Mouse (Mus musculus): ENCODE results near the gene Igdcc4. TPM values are rescaled to one million over a fixed set of nuclear protein-coding genes. Genes with fewer than 3 reads are reported as not detected.

Gene Igdcc4
- polyA plus RNA-seq, 1 experiment: not detected

DNA sequence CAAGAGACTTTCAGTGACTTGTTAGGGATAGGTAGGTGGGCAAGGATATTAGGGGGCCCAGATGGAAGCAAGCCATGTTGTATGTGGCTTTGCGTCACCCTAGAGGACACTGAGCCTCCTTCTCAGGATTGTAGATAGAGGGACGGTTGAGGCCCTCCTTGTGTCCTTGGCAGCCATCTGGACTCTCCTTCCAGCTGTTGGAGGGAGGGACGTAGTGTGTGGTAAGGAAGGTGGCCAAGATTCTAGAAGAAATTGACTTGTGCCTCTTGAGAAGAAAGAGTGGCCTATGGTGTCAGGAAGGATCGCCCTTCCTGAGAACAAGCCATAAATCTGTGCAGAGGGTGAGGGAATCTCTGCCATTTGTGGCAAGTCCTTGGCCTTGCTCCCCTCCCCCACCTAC lies 5.5 kb downstream of the Igdcc4 start:
- H3K27me3 ChIP-seq (ENCODE audit: control insufficient read depth): peaks cover 81% of the 10 kb centered on the region
- peaks cover 3% of the 10 kb centered on the region for H3K4me1 ChIP-seq (ENCODE audit: control insufficient read depth)
- peaks cover 3% of the 10 kb centered on the region; the same call in 1 of the 2 replicates for H3K9me3 ChIP-seq (ENCODE audit: control insufficient read depth, low read length)
- H3K36me3 ChIP-seq (ENCODE audit: control insufficient read depth): no peaks in the 10 kb centered on the region
- no peak overlapping the region for H3K4me3 ChIP-seq (replicated peaks)
- TF ChIP-seq GATA1 (IDR thresholded peaks at IDR 0.05; ENCODE audit: low read length) (no peak), TAL1 (IDR thresholded peaks at IDR 0.05; ENCODE audit: low read length) (no peak)

DNA sequence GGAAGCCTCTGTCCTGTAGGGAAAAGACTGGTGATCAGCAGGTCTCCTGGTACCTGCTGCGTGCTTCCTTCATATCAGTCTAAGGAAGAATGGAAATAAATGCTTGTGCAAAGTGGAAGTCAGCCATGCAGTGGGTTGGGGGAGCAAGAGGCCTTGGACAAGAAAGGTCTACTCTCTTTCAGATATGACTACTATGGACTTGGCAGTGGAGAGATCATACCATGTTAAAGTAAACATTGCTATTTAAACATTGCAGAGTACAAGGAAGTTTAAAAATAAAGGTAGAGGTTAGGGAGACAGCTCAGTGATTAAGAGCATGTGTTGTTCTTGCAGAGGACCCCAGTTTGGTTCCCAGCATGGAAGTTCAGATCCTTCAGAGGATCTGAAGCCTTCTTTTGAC lies 6.6 kb downstream of the Igdcc4 start:
- TF ChIP-seq TAL1 (IDR thresholded peaks at IDR 0.05; ENCODE audit: low read length) (no peak), GATA1 (IDR thresholded peaks at IDR 0.05; ENCODE audit: low read length) (no peak)
- H3K27me3 ChIP-seq (ENCODE audit: control insufficient read depth): peaks cover 70% of the 10 kb centered on the region
- no peaks in the 10 kb centered on the region for H3K9me3 ChIP-seq (ENCODE audit: control insufficient read depth, low read length)
- H3K4me3 ChIP-seq (replicated peaks): no peak overlapping the region
- H3K4me1 ChIP-seq (ENCODE audit: control insufficient read depth): no peaks in the 10 kb centered on the region
- H3K36me3 ChIP-seq (ENCODE audit: control insufficient read depth): no peaks in the 10 kb centered on the region

DNA sequence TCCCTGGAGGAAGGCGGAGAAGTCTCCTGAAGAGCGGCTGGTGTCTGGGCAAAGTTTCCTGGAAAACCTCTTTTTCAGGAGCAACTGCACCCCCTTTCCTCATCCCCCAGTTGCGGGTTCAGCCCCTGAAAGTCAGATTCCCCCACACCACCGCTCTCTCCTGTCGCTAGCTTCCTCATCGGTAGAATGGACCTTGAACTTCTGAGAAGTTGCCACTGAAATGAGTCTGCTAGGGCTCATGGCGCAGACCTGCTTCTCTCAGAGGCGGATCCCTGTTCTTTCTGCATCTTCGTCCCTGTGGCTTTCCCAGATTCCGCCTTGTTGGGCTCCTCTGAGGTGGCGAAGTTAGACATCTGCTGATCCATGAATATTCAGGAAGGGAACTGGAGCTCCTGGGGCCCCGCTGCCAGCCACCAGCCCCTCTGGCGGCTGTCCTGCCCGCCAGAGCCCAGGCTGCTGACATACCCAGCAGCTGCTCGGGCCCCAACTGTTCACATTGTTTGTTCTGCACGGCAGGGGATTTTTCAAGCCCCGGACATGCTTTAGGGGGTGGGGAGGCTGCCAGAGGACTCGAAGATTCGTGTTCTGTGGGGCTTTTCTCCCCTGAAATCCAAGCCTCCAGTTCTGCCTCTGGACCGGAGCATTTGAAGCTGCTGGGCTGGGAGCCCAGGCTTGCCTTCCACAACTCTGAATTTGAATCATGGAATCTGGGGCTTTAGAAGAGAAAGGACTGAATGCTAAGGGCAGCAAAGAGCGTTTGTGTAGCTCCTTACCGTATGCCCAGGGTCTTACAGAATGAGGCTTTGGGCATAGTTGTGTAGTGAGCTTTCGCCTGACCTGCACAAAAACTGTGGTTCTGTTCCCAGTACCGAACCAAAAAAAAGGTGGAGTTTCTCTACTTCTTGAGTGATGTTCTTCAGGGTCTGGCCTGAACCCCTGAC lies 8.1 kb downstream of the Igdcc4 start:
- no peaks in the 10 kb centered on the region for H3K4me1 ChIP-seq (ENCODE audit: control insufficient read depth)
- peaks cover 62% of the 10 kb centered on the region for H3K27me3 ChIP-seq (ENCODE audit: control insufficient read depth)
- H3K36me3 ChIP-seq (ENCODE audit: control insufficient read depth): no peaks in the 10 kb centered on the region; the same call in 1 of the 2 replicates
- H3K9me3 ChIP-seq (ENCODE audit: control insufficient read depth, low read length): no peaks in the 10 kb centered on the region
- TF ChIP-seq TAL1 (IDR thresholded peaks at IDR 0.05; ENCODE audit: low read length) (no peak), GATA1 (IDR thresholded peaks at IDR 0.05; ENCODE audit: low read length) (no peak)
- H3K4me3 ChIP-seq (replicated peaks): no peak overlapping the region

DNA sequence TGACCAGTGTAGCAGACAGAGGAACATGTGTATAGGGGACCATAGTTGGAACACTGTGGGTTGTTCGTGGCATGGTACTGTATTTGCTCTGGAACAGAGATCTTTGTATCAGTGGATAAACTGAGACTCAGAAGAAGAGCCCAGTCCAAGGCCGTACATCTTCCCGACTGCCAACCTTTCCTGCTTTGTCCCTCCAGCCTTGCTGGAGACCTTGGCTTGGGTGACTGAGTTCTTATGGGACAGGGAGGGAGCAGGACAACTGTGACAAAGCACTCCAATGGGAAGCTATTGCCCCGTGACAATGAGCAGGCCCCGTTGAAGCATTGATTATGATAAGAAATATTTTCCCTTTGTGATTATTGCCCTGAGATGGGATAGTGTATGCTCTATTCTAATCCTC lies 10.4 kb downstream of the Igdcc4 start:
- Histone ChIP-seq H3K4me3 (replicated peaks) (no peak overlapping the region), H3K4me1 (ENCODE audit: control insufficient read depth) (no peaks in the 10 kb centered on the region; the same call in 1 of the 2 replicates), H3K36me3 (ENCODE audit: control insufficient read depth) (no peaks in the 10 kb centered on the region; the same call in 1 of the 2 replicates), H3K9me3 (ENCODE audit: control insufficient read depth, low read length) (no peaks in the 10 kb centered on the region), H3K27me3 (ENCODE audit: control insufficient read depth) (peaks cover 50% of the 10 kb centered on the region)
- TF ChIP-seq TAL1 (IDR thresholded peaks at IDR 0.05; ENCODE audit: low read length): no peak
- no peak for TF ChIP-seq GATA1 (IDR thresholded peaks at IDR 0.05; ENCODE audit: low read length)

DNA sequence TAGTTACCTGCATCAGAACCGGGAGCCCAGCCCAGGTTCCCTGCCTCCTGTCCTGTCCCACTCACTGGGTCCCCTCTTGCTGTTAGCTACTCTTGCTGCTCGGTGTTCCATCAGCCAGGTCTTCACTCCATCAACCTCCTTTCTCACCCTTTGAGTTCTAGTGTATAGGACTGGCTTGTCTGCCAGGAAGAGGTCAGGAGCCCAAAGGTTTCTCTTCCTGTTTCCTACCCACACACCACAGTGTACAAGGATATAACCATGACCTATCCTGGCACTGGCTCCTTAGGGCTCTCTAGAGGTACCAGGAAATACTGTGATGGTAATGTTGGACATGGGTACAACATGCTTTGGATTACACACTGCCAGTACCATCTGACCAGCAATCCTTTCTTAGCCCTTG lies 12.4 kb downstream of the Igdcc4 start:
- no peak overlapping the region for H3K4me3 ChIP-seq (replicated peaks)
- peaks cover 4% of the 10 kb centered on the region for H3K4me1 ChIP-seq (ENCODE audit: control insufficient read depth)
- no peaks in the 10 kb centered on the region for H3K9me3 ChIP-seq (ENCODE audit: control insufficient read depth, low read length)
- H3K27me3 ChIP-seq (ENCODE audit: control insufficient read depth): peaks cover 37% of the 10 kb centered on the region
- no peak for TF ChIP-seq GATA1 (IDR thresholded peaks at IDR 0.05; ENCODE audit: low read length)
- no peak for TF ChIP-seq TAL1 (IDR thresholded peaks at IDR 0.05; ENCODE audit: low read length)
- peaks cover 3% of the 10 kb centered on the region; the same call in 1 of the 2 replicates for H3K36me3 ChIP-seq (ENCODE audit: control insufficient read depth)

DNA sequence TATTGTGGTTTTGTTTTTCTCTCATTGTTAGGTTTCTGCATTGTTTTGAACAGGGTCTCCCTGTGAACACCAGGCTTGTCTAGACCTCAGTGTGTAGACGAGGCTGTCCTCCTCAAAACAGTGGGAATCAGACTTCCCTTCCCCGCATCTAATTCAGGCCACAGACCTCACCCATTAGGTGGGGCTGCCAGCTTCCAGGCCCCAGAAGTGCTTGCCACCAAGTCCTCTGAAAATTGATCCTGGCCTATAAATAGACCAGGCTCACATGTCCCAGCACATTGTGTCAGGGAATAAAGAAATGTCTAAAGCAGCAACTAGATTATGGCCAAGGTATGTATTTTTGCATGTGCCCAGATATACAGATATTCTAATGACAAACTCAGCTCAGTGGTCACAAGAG lies 14.6 kb downstream of the Igdcc4 start:
- H3K36me3 ChIP-seq (ENCODE audit: control insufficient read depth): peaks cover 3% of the 10 kb centered on the region; the same call in 1 of the 2 replicates
- H3K27me3 ChIP-seq (ENCODE audit: control insufficient read depth): peaks cover 22% of the 10 kb centered on the region
- H3K4me3 ChIP-seq (replicated peaks): no peak overlapping the region
- no peak for TF ChIP-seq TAL1 (IDR thresholded peaks at IDR 0.05; ENCODE audit: low read length)
- no peak for TF ChIP-seq GATA1 (IDR thresholded peaks at IDR 0.05; ENCODE audit: low read length)
- H3K4me1 ChIP-seq (ENCODE audit: control insufficient read depth): peaks cover 4% of the 10 kb centered on the region
- H3K9me3 ChIP-seq (ENCODE audit: control insufficient read depth, low read length): no peaks in the 10 kb centered on the region

DNA sequence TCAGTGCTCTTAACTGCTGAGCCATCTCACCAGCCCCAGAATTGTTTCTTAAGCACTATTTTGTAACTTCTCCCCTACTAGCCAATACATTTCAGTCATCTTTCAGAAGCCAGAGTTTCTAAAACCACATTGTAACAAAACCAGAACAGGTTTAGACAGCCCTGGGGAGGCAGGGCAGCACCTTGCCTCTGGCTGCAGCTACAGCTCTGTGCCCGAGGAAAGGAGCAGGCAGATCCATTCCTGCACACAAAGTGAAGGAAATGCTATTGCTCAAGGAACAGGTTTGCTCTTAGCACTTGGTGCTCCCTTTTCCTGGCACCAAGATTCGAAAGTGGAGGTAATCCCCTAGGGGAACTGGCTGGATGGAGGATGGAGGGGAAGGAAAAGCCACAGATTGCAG lies 16.2 kb downstream of the Igdcc4 start:
- peaks cover 4% of the 10 kb centered on the region for H3K4me1 ChIP-seq (ENCODE audit: control insufficient read depth)
- no peaks in the 10 kb centered on the region for H3K9me3 ChIP-seq (ENCODE audit: control insufficient read depth, low read length)
- TF ChIP-seq TAL1 (IDR thresholded peaks at IDR 0.05; ENCODE audit: low read length) (no peak), GATA1 (IDR thresholded peaks at IDR 0.05; ENCODE audit: low read length) (no peak)
- peaks cover 3% of the 10 kb centered on the region; the same call in 1 of the 2 replicates for H3K36me3 ChIP-seq (ENCODE audit: control insufficient read depth)
- peaks cover 29% of the 10 kb centered on the region for H3K27me3 ChIP-seq (ENCODE audit: control insufficient read depth)
- no peak overlapping the region for H3K4me3 ChIP-seq (replicated peaks)

DNA sequence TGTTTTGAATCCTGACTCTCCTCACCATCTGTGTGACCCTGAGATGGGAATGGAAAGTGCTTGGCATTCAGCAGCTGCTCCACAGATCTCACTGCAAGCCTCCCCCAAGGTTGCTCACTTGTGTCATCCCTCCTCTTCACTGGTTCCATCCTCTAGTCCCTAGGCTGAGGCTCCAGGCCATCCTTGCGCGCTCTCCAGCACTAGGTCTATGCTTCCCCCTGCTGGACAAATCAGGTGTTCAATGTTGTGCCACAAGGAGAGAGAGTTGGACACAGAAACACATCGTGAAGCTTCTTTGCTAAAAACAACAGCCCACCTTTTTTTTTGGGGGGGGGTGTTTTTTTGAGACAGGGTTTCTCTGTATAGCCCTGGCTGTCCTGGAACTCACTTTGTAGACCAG lies 19.6 kb downstream of the Igdcc4 start:
- peaks cover 5% of the 10 kb centered on the region; the same call in 1 of the 2 replicates for H3K36me3 ChIP-seq (ENCODE audit: control insufficient read depth)
- H3K9me3 ChIP-seq (ENCODE audit: control insufficient read depth, low read length): no peaks in the 10 kb centered on the region
- H3K4me1 ChIP-seq (ENCODE audit: control insufficient read depth): peaks cover 9% of the 10 kb centered on the region
- H3K27me3 ChIP-seq (ENCODE audit: control insufficient read depth): peaks cover 50% of the 10 kb centered on the region
- no peak overlapping the region for H3K4me3 ChIP-seq (replicated peaks)
- TF ChIP-seq GATA1 (IDR thresholded peaks at IDR 0.05; ENCODE audit: low read length): no peak
- no peak for TF ChIP-seq TAL1 (IDR thresholded peaks at IDR 0.05; ENCODE audit: low read length)

DNA sequence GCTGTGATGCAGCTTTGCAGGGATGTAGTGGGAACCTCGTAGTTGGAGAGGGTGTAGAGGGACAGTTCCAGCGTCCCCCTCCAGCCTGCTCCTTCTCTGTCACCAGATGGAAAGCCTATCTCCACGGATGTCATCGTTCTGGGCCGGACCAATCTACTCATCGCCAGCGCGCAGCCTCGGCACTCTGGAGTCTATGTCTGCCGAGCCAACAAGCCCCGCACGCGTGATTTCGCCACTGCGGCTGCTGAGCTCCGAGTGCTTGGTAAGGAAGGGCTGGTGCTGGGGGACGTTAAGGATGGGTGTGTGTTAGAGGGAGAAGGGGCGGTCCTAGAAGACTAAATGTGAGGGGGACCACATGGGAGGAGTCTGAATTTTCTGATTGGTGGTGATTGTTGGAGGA lies 21.3 kb downstream of the Igdcc4 start:
- no peaks in the 10 kb centered on the region for H3K9me3 ChIP-seq (ENCODE audit: control insufficient read depth, low read length)
- H3K4me3 ChIP-seq (replicated peaks): no peak overlapping the region
- no peak for TF ChIP-seq TAL1 (IDR thresholded peaks at IDR 0.05; ENCODE audit: low read length)
- no peak for TF ChIP-seq GATA1 (IDR thresholded peaks at IDR 0.05; ENCODE audit: low read length)
- H3K4me1 ChIP-seq (ENCODE audit: control insufficient read depth): peaks cover 9% of the 10 kb centered on the region
- H3K27me3 ChIP-seq (ENCODE audit: control insufficient read depth): peaks cover 51% of the 10 kb centered on the region
- peaks cover 5% of the 10 kb centered on the region; the same call in 1 of the 2 replicates for H3K36me3 ChIP-seq (ENCODE audit: control insufficient read depth)

Data from erythroblast, embryonic 14.5 days (primary cell).